Mouse (Mus musculus) c-Kit-positive CD71-positive TER-119-positive erythroid progenitor cells, embryonic 14.5 days (primary cell): ENCODE results near the gene Pdzd8.

Experiments
- DNase-seq: peaks from one replicate; pipeline ENCODE4 v3.0.0-alpha.2; 2013; ENCODE audit warnings: low spot score

Gene Pdzd8

GRCm38 (mm10) chr19:59345658-59346283, at the start of gene Pdzd8:
Gene Pdzd8, minus strand, starts transcription at chr19:59345780.
- peak; percentile 77 for DNase-seq

DNA sequence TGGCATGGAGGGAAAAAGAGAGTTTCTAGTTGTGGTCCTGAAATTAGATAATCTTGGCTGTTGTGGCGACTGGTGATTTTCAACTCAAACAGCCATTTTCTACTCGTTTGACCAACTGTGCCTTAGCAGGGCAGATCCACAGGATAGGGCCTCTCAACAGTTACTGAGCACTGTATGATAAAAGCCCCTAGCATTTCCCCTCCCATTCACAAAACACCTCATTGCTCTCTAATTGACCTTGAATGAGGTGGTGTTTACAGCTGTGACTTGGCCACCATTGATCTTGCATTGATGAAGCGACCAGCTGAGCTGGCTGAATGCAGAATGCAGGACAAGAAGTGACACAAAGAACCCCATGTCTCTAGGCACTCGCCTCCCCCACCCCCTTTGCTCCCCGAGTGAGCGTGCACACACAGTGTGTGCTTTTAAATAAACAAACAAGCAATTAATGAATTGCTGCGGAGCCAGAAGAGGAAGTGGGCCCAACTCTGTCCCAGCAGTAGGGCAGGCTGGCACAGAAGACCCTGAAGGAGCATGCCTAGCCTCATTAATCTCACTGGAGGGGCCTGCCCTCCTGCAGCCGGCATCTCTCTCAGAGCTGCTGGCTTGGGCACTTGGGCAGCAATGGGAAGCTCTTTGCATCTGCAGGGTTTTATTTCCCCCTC, 48.3 kb upstream of the Pdzd8 start:
- no peak for DNase-seq

DNA sequence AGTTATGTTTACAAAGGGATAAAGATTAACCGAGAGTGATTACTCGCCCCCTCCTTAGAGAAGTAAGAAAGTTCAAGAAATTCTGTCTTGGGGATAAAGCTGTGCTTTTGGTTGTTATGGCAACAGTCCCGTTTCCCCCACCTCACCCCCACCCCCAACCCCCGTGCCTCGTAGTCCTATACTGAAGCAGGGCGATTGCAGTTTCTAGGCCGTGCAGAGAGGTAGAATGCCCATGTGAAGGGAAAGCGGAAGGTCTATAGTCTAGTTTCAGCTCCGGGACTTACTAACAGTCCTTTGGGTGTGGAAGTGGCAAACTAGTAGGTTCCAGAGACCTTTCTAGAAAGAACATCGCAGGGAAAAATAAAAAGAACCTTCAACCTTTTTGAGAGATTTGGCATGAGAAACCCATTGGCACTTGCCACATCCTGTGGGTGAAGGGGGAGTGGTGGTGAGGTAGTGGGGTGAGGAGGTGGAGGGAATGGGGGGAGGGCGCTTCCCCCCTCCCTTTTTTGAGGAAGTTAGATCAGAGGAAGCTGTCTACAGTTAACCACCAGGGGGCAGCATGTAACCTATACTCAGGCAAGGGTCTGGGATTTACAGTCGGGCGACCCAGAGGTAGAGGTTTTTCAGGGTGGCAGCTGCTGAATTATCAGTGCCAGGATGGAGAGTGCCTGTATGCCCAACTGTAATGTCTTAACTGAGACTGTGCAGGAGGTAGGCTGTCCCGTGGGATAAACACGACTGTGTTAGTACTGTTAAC, 43.4 kb upstream of the Pdzd8 start:
- DNase-seq, result peak; percentile 44

GRCm38 (mm10) chr19:59388399-59388798, 42.8 kb upstream of the Pdzd8 start:
- DNase-seq, result no peak

DNA sequence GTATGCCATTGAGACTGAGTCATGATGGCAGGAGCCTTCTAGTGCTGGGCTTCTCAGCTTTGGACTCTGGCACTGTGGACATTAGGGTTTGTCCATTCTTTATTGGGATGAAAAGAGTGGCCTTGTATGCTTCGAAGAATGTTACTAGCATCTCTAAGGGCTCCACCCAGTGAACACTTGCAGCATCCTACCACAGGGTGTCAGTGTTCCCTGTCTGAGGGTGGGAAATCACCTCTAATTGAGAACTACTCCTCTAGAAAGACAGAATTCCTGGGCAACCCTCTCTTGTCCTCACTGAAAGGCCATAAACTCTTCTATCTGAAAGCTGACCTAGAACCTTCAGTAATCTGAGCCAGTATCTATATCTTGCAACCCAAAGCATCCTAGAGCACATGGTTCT, 41.6 kb upstream of the Pdzd8 start:
- DNase-seq, result no peak

GRCm38 (mm10) chr19:59384582-59385495, 39.3 kb upstream of the Pdzd8 start:
- DNase-seq, result no peak

GRCm38 (mm10) chr19:59382416-59382917, 36.9 kb upstream of the Pdzd8 start:
- no peak for DNase-seq

DNA sequence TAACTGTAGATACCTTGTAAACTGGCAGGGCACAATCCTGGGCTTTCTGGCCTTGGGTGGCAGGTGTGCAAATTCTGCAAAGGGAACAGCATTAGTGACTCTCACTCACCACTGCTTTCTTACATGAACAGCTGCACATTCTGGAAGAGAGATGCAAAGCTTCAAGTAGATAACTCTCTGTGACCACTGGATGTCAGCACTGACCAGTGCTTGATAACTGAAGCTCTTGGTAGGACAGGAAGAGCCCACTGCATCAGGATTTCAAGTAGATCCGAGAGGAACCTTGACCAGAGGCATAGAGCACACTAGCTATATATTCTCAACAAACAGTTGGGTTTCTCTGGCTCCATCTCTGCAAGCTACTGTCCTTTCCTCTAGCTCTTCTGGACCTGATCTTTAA, 34.4 kb upstream of the Pdzd8 start:
- no peak for DNase-seq

DNA sequence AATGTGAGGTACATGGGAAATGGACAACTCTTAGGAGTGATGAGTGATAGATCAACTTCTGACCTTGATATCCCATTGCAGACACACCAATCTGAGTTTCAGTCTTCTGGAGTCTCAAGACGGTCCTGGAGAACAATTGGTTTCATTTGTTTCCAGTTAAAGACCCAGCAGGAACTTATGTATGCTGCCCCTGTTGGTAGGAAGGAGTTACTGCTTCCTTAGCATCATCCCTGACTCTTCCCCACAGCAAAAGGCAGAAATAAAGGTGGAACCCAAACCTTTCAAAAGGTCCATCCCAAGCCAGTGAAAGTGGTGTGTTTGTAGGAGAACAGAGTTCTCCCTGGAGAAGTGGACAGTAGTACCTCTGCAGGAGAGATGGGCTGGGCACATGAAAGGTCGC, 30.9 kb upstream of the Pdzd8 start:
- DNase-seq, result no peak

DNA sequence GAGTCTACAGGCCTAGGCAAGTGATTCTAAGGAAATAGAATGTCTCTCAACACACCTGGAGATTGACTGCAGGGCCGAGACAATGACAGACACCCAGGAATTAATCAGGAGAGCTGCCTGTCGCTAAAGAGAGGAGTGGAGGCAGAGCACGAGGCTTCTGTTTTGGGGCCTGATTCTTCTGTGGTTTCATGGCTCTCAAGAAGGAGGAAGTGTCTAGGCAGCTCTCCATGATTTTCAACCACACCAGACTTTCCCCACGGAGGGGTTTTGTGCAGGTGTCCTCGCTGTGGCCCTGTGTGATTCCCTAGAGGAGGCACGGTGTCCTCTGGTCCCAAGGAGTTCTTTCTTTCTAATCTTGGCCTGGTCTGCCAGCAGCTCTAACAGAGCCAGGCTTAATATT, 29.4 kb upstream of the Pdzd8 start:
- DNase-seq, result no peak

DNA sequence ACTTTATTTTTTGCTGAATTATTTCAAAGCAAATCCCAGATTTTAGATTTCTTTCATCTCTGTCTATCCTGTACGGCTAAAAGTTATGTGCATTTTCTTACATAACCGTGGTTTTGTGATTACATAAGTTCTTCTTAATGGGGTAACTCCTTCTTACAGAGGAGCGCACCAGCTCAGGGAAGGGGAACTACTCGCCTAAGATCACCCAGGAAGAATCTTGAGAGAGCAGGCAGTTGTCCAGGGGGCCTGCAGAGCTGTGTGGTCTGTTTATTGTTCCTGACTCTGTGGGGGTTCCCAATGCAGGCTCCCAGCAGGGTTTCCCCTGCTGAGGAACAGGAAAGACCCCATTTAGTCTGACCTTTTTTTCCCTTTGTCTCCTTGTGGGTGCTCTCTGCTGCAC, 27.3 kb upstream of the Pdzd8 start:
- DNase-seq, result no peak

GRCm38 (mm10) chr19:59371016-59371415, 25.4 kb upstream of the Pdzd8 start:
- DNase-seq, result no peak

GRCm38 (mm10) chr19:59367892-59368291, 22.3 kb upstream of the Pdzd8 start:
- DNase-seq, result no peak

- no peak for DNase-seq
Observed at GRCm38 (mm10) chr19:59366724-59367123, 21.1 kb upstream of the Pdzd8 start.

DNA sequence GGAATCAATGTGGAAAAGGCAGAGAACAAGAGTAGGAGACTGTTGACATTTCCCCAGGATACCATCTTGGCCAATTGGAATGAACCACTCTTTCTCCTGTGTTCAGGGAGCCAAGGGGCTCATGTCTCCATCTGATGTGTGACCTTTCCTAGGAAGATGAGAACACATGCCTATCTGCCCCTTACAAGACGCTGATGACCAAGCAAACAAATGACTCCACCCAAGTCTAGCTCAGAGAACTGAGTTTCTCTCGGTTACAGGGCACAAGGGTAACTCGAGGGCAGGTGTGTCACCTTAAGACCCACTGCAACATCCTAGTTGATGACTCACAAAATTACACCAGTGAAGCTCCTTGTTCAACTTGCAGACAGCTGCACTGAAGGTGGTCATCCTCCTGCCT, 18.1 kb upstream of the Pdzd8 start:
- DNase-seq, result no peak

GRCm38 (mm10) chr19:59362646-59363045, 17.1 kb upstream of the Pdzd8 start:
- DNase-seq, result no peak

DNA sequence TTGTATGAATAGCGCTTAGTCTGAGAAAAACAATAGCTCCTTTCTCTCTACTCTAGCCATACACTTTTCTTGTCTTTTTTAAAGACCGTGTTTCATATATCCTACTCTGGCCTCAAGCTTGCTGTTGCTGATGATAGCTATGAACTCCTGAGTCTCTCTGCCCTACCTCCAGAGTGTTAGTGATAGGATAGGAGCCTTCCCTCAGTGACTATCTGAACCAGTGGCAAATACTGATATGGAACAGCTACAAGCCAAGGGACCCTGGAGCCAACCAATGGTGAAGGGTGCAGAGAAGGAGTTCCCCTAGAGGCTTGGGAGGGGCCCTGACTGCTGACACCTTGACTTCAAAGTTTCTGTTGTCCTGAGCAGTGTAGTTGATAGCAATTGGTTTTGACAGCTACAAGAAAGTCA, 14.9 kb upstream of the Pdzd8 start:
- peak; percentile 89 for DNase-seq

DNA sequence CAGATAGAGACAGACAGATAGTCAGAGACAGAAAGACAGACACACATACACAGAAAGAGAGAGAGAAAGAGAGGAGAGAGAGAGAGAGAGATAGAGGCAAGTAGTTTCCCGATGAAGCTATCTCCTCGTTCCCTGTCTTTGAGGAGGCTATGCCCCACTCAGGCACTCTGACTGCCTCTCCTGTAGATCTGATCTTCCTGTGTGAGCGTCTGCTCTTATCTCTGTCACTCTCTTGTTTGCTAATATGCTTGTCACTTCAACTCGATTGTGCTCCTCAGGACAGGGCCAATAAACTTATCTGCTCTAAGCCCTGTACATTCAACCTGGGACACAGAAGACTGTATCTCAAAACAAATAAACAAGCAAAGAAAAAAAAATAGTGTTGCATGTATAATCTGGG, 13.6 kb upstream of the Pdzd8 start:
- no peak for DNase-seq

GRCm38 (mm10) chr19:59357878-59358277, 12.3 kb upstream of the Pdzd8 start:
- DNase-seq, result no peak

- DNase-seq, result no peak
Observed at GRCm38 (mm10) chr19:59356843-59357595, 11.4 kb upstream of the Pdzd8 start.

DNA sequence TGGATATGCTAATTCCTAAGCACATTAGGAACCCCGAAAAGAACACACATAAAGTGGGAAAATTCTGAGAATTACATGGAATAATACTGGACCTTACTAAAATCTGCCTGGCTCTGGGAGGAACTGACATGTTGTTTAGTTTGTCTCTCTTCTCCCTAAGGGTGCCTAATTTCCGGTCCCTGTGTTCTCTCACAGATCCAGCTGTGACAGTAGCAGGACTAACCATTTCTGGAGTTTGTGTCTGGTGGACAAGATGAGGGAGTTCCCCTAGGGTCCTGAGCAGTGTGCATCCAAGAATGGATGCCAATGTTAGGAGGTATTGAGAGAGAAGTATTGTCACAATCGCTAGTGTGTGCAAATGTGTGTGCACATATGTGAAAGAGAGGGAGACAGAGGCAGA, 10.8 kb upstream of the Pdzd8 start:
- DNase-seq, result no peak
